Mouse (Mus musculus) yolk sac, embryonic 10.5 days (tissue): ENCODE measurements around the gene Tunar.
A peak's percentile ranks its signal among the peaks of the same experiment; 100 is the strongest.

Experiments
- DNase-seq: peaks from one replicate; pipeline ENCODE4 v3.0.0-alpha.2; 2017; ENCODE audit warnings: low spot score

Gene Tunar

DNA sequence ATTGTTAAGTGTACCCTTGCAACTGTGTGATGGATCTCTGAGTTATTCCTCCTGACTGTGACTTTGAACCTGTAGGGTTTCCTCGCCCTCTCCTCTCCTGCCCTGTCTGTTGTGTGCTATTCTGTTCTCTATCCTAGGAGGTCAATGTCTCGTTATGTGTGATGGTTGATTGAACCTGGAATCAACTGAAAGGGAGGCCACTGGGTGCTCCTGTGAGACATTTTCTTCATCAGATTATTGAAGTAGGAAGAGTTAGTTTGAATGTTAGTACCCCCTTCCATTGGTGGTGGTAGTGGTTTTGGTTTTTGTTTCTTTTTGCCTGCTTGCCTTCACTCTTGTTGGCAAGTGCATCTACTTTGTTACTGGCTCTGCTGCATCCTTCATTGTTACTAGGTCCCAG lies at the start of gene Tunar:
Gene Tunar, plus strand, starts transcription at position 301 of the 400 bp plus-strand sequence.
- DNase-seq: no peak

DNA sequence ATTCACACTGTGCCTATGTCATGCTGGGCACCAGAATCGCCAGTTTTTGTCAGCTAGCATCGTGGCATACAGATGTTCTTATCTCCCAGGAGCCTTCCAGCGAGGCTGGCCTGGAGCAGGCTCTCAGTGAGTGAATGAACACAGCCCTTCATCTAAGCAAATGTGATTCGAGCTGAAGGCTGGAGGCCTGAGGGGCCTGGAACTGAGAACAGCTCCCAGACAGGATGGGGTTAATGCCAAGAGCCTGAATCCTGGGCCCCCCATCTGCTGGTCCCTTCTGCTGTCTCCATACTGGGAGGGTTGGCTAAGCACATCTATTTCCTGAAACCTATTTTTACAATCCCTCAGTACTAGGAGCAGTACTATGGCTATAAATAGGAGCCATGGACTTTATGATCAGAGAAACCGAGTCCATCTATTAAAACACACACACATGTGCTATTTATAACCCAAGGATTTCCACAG lies 21.1 kb upstream of the Tunar start:
- DNase-seq: no peak

DNA sequence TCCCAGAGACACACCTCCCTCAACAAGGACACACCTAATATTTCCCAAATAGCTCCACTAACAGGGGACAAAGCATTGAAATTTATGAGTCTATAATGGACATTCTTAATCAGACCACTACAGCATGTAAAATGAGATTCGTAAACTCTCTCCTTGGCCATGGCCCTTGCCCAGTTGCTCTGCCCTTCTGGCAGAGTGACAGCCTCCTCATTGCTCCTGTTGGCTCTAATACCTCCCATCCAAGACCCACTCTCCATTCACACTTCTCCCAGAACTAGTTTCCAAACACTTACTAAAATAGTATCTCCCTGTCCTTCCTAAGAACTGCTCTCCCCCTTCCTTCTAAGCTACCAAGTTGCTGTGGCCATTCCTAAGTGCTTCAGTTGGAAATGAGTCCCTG lies 19.3 kb upstream of the Tunar start:
- no peak for DNase-seq

DNA sequence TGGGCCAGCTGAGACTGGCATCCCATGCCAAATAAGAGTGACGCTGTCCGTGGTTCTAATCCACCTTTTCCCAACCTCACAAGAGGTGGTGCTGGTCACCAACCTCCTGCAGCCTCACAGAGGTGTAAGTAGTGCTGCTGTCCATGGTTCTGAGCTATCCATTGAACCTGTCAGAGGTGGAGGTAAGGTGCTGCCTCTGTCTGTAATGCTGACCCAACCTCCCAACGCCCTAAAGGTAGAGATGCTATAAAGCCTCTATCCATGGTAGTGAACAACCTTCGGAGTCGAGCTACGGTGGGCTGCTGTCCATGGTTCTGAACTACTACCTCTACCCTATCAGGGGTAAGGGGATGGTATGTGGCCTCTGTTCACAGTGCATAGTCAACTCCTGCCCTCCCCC lies 11.5 kb upstream of the Tunar start:
- DNase-seq: peak; percentile 43

DNA sequence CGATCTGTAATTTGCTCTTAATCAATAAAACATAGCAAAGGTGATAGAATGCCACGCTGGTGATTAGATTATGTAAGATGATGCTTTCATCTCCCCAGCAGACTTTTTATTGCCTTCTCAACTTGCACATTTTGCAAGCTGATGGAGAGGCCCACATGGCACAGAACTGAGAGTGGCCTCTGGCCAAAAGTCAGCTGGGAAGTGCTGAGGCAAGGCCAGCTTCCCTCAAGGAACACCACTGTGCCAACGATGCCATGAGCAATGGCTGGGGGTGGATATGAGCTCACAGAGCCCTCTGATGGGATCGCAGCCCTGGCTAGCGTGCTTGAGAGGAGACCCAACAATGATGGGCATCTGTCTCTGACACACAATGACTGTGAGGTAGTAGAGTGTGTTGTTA lies 6.6 kb upstream of the Tunar start:
- DNase-seq: no peak

DNA sequence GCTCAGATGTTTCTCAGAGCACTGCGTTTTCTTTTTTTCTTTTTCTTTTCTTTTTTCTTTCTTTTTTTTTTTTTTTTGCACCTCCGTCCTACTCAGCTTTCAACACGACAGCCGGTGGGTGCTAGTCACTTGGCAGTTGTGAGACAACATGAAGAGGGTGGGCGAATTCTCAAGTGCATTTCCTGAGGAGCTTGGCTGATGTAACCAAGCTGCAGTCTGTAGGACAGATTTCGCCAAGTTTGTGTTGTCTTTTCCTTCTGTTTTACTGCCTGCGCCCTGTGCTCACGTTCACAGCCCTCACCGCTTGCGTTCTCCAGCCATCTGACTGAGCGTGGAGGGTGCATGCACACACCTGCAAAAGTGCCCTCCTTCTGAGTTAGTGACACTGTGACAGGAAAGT lies 5.3 kb upstream of the Tunar start:
- DNase-seq: no peak

DNA sequence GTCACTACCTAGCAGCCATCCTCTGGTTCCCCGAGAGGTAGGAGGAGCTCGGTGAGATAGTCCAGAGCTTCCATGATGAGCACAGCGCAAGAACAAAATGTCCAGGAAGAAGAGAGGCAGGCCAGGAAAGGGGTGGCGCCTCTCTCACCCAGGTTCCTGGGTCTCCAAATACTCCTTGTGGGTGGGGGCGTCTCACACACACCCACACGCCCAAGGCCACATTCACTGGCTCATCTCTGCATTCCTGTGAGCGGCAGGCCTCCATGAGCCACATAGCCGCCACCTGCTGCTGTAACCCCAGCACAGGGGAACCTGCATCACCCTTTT lies 2.4 kb downstream of the Tunar start:
- DNase-seq: no peak

DNA sequence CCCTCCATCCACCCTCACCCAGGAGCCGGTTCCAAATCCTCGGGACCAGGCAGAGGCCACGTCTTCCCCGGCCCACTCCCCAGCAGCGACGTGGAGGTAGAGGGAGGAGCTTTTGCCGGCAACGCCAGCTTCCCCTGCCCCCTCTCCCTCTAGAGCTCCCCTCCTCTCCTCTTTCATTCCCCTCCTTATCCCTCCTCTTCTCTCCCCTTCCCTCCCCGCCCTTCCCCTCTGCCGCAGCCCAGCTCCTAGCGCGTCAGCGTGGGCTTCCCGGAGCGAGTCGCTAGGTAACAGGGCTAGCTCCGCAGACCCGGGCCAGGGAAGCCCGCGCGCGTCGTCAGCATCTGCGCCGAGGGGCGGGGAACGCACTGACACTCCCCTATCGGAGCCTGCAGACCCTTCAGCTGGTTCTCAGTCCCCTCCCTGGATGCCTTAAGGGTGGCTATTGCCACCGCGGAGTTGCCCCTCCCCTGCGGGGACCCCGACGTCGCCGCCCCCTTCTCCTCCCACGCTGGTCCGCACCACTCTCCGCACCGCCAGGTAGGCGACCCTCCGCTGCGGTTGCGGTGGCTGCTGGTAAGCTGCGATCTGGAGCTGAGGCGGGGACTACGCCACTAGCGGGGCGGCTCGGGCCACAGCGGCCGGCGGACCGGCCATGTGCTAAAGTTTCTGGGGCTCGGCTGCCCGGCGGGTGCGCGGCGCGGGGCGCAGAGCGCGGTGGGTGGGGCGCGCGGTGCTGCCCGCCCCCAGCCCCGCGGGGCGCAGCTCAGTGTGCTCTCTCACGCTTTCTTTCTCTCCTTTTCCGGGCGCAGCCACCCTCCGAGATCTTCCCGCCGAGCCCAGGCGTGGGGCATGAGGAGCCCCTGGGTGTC lies 3.0 kb downstream of the Tunar start:
- peak; percentile 53 for DNase-seq

DNA sequence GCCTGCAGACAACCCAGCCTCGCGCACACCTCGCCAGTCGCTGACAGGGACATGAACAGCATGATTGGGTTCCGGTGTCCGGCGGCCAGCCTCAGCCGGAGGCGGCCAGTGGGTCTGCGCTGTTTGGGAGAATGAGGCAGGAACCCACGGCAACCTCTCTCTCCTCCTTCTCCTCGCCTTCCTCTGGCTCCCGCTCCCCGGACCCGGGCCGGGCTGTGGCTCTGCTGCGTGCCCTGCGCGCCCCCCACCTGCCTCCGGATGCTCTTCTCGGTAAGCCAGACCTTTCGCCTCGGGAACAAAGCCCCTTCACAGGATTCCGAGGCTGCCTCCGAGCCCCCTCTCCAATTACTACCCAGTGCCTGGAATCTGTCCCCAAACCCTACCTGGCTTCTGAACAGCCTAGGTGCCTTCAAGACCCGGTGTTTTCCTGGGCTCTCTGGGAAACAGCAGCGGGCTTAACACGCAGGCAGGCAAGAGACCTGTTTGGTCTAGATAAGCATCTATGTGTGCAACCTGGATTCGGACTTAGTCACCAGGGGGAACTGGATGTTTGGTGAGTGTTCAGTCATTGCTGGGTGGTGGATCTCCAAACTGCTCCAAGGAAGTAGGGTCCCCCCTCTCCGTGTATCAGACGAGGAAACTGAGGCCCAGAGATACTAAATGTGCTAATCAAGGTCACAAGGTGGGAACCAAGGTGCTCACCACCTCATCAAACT lies 3.8 kb downstream of the Tunar start:
- DNase-seq: peak; percentile 15

DNA sequence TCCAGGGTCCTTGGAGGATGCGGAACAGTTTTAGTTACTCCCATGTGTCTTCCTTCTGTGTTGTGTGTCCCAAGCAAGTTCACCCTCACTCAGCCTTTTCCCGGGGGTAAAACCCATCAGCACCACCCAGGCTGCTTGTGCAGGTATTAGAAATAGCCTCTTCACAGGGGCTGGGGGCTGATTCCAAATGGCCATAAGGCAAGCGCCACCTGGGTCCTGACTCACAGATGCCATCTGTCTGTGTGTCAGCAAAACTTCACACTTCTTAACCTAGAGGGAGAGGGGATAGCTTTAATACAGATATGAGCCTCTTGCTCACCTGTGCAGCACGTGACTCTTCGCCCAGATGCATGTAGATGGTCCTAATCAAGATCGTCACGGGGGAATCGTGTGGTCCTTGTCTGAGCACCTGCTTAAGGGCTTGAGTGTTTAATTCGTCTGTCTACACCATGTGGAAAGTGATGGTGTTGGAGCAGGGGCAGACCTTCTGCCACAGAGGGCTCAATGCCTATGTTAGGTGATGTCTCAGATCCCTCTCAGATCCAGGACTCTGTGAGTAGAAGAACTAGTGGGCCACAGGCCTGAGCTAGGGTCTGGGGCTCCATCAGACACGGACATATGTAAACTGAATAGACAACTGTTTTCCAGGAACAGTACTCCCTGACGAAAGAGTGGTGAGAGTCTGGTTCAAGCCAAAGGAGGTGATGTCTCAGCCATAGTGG lies 4.7 kb downstream of the Tunar start:
- DNase-seq: no peak

DNA sequence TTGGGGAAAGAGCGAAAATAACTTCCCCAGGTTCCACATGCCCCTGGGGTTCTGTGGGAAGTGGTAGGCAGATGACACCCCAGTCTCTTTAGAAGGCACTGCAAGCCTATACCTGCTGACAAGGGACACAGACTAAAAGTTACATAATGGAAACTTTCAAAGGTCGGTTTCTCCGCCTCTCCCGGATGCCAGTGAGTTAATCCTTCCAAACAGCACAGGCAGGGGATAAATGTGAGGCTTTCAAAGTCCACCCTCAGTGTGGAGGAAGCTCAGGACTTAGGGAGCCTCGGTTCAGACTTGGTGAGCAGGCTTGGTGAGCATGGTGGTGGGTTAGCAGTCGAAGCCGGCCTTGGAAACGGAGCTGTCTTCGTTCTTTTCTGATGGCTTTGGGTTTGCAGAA lies 7.9 kb downstream of the Tunar start:
- DNase-seq: peak; percentile 65

DNA sequence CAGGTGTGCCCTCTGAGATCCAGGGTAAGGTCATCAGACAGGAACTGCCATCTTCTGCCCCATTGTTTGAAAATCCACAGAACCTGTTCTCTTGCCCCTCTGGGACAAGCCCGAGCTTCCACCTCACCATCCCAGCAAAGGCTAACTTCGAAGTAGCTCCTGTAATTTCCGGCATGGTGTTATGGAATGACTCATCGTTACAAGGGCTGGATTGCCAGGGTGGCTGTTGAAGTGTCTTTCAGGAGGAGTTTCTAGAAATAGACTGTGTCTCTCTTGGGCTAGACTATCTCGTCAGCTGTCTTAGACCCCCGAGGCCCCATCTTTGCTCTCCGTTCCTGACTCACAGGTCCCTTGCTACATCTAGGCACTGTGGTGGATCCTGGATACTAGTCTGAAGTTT lies 10.8 kb downstream of the Tunar start:
- no peak for DNase-seq

DNA sequence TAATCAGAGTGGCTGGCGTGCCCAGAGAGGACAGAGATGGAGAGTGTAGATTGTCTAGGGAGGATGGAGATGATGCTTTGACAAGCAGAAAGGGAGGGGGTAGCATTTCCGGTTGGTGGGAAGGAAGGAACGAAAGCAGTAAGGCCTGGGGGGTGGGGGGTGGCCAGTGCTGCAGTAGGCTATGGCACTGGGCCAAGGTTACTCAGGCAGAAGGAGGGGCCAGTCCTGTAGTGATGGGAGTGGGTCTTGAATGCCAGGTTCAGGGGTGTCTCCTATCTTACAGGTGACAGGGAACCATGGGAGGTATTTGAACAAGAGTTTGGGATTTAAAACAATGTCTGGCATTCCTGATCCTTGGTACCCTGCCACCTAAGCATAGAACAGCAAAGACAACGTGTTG lies 13.2 kb downstream of the Tunar start:
- DNase-seq: no peak

DNA sequence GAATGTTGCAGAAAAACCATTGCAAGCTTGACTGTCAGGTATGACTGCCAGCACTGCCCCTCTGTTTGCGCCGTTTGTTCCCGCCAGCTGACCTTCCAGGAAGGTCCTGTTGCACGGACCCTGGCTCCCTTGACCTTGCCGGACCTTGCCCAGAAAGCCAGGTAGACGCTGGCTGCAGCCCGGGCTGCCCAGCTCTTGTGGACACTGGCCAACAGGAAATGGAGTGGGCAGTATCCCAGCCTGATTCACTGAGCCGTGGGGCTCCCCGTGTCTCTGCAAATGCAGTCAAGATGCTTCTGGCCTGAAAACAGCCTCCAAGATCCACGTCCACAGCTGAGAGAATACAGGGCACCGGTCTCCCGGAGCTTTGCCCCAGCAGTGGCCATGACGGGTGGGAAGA lies 13.6 kb downstream of the Tunar start:
- no peak for DNase-seq

DNA sequence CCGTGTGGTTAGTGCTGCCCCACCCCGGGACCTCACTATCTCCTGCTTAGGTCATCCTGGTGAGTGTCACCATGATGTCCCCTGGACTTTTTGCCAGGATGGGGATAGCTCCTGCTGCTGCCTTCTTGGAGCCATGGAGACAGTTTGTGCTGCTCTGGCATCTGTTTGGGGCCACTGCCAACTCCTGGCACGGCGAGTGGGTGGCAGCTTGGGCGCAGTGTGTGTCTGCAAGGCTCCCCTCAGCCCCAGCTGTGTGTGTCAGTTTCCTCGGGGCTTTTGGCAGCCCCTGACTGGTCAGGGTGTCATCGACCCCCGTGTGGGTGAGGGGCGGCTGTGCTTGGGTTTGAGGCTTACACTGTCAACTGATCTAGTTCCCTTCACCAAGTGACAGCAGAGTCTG lies 20.6 kb downstream of the Tunar start:
- DNase-seq: no peak

DNA sequence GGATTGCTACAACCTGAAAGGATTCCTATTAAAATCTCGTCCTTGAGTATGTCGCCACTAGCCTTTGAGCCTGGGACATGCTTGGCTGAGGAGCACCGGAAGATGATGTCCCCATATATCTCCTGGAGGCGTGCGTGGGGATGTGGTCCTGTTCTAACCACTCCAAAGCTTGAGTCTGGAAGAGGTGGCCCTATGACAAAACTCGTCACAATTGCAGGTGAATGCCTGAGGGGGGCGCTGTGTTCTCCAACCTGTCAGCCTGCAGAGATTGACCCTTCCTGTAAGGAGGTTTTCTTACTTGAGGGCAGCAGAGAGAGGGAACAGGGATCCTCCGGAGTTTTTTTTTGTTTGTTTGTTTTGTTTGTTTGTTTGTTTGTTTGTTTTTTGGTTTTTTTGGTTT lies 21.1 kb downstream of the Tunar start:
- no peak for DNase-seq

DNA sequence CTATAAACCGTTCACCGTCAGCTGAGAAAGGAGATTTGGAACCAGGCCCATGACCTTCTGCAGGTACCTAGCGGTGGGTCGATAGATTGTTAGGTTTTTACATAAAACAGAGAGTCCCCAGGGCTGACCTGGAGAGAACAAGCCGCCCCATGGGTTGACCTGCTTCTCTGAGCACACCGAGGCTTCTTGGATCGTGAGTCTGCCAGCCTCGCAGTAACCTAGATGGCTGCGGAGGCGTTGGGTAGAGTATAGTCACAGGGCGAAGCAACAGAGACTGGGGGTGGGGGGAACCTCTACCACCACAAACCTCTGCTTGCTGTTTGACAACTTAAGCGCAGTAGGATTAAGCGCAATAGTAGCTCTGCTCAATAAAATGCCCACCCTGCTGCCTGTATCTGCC lies 23.1 kb downstream of the Tunar start:
- DNase-seq: no peak

DNA sequence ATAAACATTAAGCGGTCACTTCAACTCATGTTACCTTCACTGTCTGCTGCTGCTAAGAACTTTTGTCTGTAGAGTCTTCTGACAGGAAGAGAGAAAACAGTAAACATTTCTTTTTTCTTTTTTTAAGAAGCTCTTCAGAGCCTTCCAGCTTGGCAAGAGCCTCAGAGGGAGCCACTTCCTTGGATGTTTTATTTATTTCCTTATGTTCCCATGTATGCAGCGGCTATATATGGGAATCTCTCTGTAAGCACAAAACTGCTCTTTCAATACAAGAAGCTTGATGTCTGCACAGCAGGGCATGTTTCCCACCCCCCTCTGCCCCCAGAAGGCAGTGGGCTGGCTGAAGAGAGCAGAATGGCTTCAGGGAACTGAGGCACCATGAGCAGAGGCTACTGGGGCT lies 30.0 kb downstream of the Tunar start:
- no peak for DNase-seq

DNA sequence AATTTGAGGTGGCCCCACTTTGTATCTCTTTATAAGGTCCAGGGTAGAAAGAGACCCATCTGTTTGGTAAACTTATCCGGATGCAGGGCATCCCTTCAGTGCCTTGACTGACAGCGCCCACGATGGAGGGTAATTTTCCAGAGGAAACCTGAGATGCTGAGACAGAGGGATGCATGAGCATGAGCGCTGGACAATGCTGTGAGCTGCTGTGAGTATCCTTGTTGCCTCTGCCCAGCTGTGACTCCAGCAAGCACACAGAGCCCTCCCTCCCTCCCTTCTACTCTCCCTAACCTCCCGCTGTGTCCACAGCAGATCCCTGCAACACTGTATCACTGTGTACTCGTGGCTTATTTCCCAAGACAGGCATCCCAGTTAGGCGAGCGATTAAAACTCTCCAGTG lies 40.9 kb downstream of the Tunar start:
- no peak for DNase-seq

DNA sequence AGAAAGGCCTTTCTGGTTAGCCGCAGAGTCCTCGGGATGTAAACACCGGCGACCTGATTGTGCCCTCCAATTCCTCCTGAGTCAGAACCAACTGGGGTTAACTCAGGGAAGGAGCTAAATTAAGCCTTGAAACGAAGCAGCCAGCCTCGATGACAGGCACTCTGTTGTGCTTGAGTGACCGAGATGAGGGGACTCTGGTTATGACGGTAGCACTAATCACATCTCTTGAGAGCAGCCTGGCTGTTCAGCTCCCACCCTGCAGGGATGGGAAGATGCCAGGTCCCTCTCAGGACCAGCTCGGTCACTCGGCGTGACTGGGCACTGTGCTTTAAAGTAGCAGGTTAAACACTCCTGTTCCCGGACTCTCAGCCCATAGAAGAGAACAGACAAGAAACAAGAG lies 43.3 kb downstream of the Tunar start:
- no peak for DNase-seq

DNA sequence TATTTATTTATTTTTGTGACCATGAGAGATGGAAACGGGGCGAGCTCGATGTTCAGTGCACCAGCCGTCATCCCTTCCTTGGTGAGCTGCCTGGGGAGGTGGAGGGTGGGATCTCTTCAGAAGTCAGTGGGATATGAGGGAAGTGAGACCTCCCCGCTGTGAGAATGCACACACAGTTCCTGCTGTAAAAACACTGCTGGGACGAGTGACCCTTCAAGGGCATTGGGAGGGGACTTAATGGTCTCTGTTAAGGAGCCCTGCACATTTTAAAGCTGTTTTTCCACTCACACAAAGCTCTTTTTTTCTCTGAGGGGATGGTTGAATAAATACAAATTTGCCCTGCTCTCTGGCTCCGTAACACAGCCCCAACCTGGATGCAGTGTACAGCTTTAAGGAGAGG lies 49.1 kb downstream of the Tunar start:
- no peak for DNase-seq

DNA sequence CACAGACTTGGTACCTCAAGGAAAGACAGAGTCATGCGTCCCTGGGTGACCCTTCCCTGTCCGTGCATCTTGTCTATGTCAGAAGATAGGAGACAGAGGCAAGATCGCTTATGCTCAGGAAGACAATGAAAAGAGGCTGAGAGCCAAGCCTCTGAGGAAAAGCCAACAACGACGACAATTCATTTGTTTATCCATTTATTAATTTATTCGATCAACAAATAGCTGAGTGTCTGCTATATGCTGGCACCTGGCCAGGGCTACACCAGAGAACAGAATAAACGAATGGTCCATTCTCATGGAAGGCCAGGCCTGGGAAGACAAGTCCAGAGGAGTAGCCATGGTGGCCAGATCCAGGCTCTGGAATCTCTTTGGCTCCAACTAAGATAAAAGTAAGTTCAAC lies 61.0 kb downstream of the Tunar start:
- DNase-seq: no peak

DNA sequence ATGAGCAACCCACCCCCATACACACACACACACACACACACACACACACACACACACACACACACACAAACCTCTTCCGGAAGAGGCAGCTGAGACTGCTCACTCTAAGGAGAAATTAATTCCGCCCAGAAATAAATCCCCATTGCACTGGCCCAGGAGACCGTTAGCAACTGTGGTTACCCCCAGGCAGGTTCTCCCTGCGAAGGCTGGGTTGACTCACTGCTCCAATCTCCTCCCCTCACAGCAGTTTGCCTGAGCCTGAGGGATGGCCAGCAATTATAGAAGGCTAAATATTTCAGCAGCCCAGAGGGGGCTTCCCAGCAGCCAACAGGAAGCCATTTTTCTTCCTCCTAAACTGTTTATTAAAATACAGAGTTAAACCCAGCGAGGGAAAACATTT lies 64.5 kb downstream of the Tunar start:
- DNase-seq: no peak
